Mouse (Mus musculus) megakaryocyte, embryonic 14.5 days (primary cell): ENCODE data around the gene Etnk1. TPM values are rescaled to one million over a fixed set of nuclear protein-coding genes. Genes with fewer than 3 reads are reported as not detected.
A peak's percentile ranks its signal among the peaks of the same experiment; 100 is the strongest.
"Not testable (repeated sequence)": the region's sequence is repeated elsewhere in the genome, so short reads cannot be mapped to it uniquely, and the experiment has no call there.

ENCODE experiments used
- H3K27me3 ChIP-seq: replicated peaks from 2 replicates; pipeline ENCODE3; 2012; ENCODE audit warnings: inconsistent platforms
- H3K36me3 ChIP-seq: replicated peaks from 2 replicates; pipeline ENCODE3; 2012; ENCODE audit warnings: low read length, inconsistent platforms, mixed read lengths
- H3K4me1 ChIP-seq: 2 replicates; pipeline ENCODE4 v1.6.1; 2012; ENCODE audit warnings: inconsistent platforms
- H3K4me3 ChIP-seq: replicated peaks from 2 replicates; pipeline ENCODE3; 2012; ENCODE audit warnings: moderate library complexity, mild to moderate bottlenecking, inconsistent platforms
- H3K9me3 ChIP-seq: 2 replicates; pipeline ENCODE4 v1.6.1; 2012; ENCODE audit warnings: inconsistent platforms
- FLI1 ChIP-seq: IDR thresholded peaks from 2 replicates; pipeline ENCODE4 v1.6.1; 2012; ENCODE audit warnings: low read length, inconsistent platforms, mixed read lengths
- GATA1 ChIP-seq: IDR thresholded peaks from 3 replicates; pipeline ENCODE4 v1.6.1; 2012; ENCODE audit warnings: mixed read lengths, low read length, inconsistent platforms, borderline replicate concordance
- polyA plus RNA-seq: library from polyadenylated mRNA; stranded (reverse); fragments of >175 nt; gene quantifications from 2 replicates; pipeline ENCODE4 v1.2.3, GENCODE M21; 2012; ENCODE audit warnings: low replicate concordance; ENCODE audit not compliant: insufficient read depth

Gene Etnk1
- polyA plus RNA-seq, 1 experiment: 3.1 TPM

- peaks cover 11% of the 10 kb centered on the region for H3K36me3 ChIP-seq
- TF ChIP-seq FLI1 (no peak), GATA1 (no peak)
- H3K4me3 ChIP-seq: peak overlapping the region; percentile 26
- no peaks in the 10 kb centered on the region for H3K27me3 ChIP-seq
- peaks cover 9% of the 10 kb centered on the region for H3K9me3 ChIP-seq
- peaks cover 36% of the 10 kb centered on the region for H3K4me1 ChIP-seq
These were observed 20.3 kb upstream of the Etnk1 start for GRCm38 (mm10) chr6:143146756-143147155.

- Histone ChIP-seq H3K4me3 (no peak overlapping the region), H3K4me1 (peaks cover 36% of the 10 kb centered on the region), H3K36me3 (peaks cover 11% of the 10 kb centered on the region), H3K27me3 (no peaks in the 10 kb centered on the region), H3K9me3 (peaks cover 9% of the 10 kb centered on the region)
- no peak for TF ChIP-seq FLI1
- no peak for TF ChIP-seq GATA1
These were observed 18.2 kb upstream of the Etnk1 start for GRCm38 (mm10) chr6:143148868-143149267.

- Histone ChIP-seq H3K4me1 (peaks cover 36% of the 10 kb centered on the region), H3K36me3 (peaks cover 11% of the 10 kb centered on the region), H3K27me3 (no peaks in the 10 kb centered on the region), H3K9me3 (peaks cover 9% of the 10 kb centered on the region), H3K4me3 (no peak overlapping the region)
- TF ChIP-seq FLI1 (no peak), GATA1 (no peak)
These were observed 17.2 kb upstream of the Etnk1 start for GRCm38 (mm10) chr6:143149766-143150291.

- peaks cover 36% of the 10 kb centered on the region for H3K4me1 ChIP-seq
- not testable (repeated sequence) for H3K9me3 ChIP-seq, H3K27me3 ChIP-seq, H3K4me3 ChIP-seq
- H3K36me3 ChIP-seq: peaks cover 11% of the 10 kb centered on the region
These were observed 15.7 kb upstream of the Etnk1 start for GRCm38 (mm10) chr6:143151081-143151995.

GRCm38 (mm10) chr6:143152321-143152827 lies 14.6 kb upstream of the Etnk1 start:
- Histone ChIP-seq H3K27me3 (no peaks in the 10 kb centered on the region), H3K9me3 (peaks cover 5% of the 10 kb centered on the region), H3K4me1 (peaks cover 28% of the 10 kb centered on the region), H3K36me3 (peaks cover 4% of the 10 kb centered on the region), H3K4me3 (no peak overlapping the region)
- TF ChIP-seq GATA1: no peak
- TF ChIP-seq FLI1: no peak

GRCm38 (mm10) chr6:143153160-143153559 lies 13.9 kb upstream of the Etnk1 start:
- H3K4me3 ChIP-seq: no peak overlapping the region
- H3K36me3 ChIP-seq: no peaks in the 10 kb centered on the region
- peaks cover 24% of the 10 kb centered on the region for H3K4me1 ChIP-seq
- no peaks in the 10 kb centered on the region for H3K27me3 ChIP-seq
- TF ChIP-seq FLI1 (no peak), GATA1 (no peak)
- no peaks in the 10 kb centered on the region for H3K9me3 ChIP-seq

DNA sequence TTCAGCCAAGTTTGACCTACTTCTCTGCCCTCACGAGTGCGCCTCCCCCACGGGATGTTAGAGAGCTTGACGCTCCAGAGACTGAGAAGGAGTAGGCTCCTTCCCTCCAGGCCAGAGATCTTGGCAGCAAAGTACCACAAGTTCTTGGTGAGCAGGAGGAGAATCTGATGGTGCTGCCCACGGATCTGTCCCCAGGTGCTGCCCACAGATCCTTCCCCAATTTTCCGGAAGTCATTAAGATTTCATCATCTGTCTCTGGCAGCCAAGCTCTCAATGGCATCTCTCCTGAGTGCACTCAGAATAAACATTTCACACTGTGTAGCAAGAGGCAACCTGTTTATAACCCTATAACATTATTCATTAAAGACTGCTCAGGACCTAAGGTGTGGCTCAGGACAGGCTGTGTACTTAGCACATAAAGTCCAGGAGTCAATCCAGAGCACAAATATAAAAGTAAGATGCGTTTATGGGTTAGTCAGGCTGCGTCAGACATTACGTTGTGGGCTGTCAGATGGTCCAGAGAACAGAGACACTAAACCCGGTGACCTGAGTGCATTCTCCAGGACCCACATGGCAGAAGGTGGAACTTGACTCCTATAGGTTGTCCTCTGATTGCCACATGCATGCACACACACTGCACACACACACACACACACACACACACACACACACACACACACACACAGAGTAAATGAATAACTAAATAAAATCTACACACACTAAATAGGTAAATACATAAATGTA lies 13.1 kb upstream of the Etnk1 start:
- Histone ChIP-seq H3K9me3 (no peaks in the 10 kb centered on the region), H3K27me3 (no peaks in the 10 kb centered on the region), H3K4me3 (no peak overlapping the region), H3K4me1 (peaks cover 20% of the 10 kb centered on the region), H3K36me3 (no peaks in the 10 kb centered on the region)
- TF ChIP-seq GATA1 (no peak), FLI1 (no peak)

GRCm38 (mm10) chr6:143154885-143155284 lies 12.1 kb upstream of the Etnk1 start:
- no peak for TF ChIP-seq GATA1
- TF ChIP-seq FLI1: no peak
- Histone ChIP-seq H3K27me3 (no peaks in the 10 kb centered on the region), H3K9me3 (no peaks in the 10 kb centered on the region), H3K36me3 (no peaks in the 10 kb centered on the region), H3K4me3 (no peak overlapping the region), H3K4me1 (peaks cover 10% of the 10 kb centered on the region)

GRCm38 (mm10) chr6:143155996-143156395 lies 11.0 kb upstream of the Etnk1 start:
- TF ChIP-seq FLI1 (no peak), GATA1 (no peak)
- no peaks in the 10 kb centered on the region for H3K36me3 ChIP-seq

More at GRCm38 (mm10) chr6:143155996-143156395, 11.0 kb upstream of the Etnk1 start:
- no peaks in the 10 kb centered on the region for H3K9me3 ChIP-seq
- no peak overlapping the region for H3K4me3 ChIP-seq
- H3K27me3 ChIP-seq: no peaks in the 10 kb centered on the region
- H3K4me1 ChIP-seq: no peaks in the 10 kb centered on the region; the same call in 1 of the 2 replicates
